Mouse (Mus musculus): ENCODE data around the gene Tbc1d2. TPM values are rescaled to one million over a fixed set of nuclear protein-coding genes. Genes with fewer than 3 reads are reported as not detected.

Gene Tbc1d2
- total and polyA plus RNA-seq, 2 experiments from 2014 or later, result 1.0 to 3.2 TPM

DNA sequence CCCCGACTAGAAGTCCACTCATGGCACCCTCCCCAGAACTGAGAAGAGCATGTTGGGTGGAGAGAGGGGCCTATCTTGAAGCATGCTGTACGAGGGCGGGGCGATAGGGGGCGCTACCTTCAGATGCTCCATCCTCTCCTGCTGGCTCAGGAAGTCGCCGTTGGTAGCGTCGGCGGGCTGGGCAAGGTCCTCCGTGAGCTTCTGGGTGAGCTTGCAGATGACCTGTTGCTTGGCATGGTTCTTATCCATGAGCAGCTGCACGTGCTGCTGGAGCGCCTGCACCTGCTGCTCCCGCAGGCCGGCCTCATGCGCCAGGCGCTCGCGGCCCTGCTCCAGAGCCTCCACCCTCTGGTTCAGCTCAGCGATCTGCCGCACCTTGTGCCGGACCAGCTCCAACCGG is 29.7 kb downstream of the Tbc1d2 start:
- 16% methylated on average over 23 of the region's 23 CpGs for WGBS
- Histone ChIP-seq H3K27ac (no peak overlapping the region), H3K27me3 (ENCODE audit: insufficient read depth, low read length) (no peaks in the 10 kb centered on the region), H3K9ac (replicated peaks; ENCODE audit: low read length) (no peak overlapping the region), H3K4me2 (ENCODE audit: low read depth, low read length) (0 out of 2 replicates have a peak overlapping the region, but pooled peaks have one; percentile 10), H3K9me3 (ENCODE audit: low read length) (no peaks in the 10 kb centered on the region), H3K4me3 (ENCODE audit: low read length) (no peak overlapping the region), H3K4me1 (ENCODE audit: insufficient read depth, low read length) (peaks cover 8% of the 10 kb centered on the region; the same call in 1 of the 2 replicates), H3K36me3 (ENCODE audit: insufficient read depth, low read length) (no peaks in the 10 kb centered on the region)
- ATAC-seq, result no peak
- peak; percentile 33 for DNase-seq (ENCODE audit: low spot score)
- TF ChIP-seq CTCF (IDR thresholded peaks at IDR 0.05; ENCODE audit: low read depth), result peak; percentile 61

DNA sequence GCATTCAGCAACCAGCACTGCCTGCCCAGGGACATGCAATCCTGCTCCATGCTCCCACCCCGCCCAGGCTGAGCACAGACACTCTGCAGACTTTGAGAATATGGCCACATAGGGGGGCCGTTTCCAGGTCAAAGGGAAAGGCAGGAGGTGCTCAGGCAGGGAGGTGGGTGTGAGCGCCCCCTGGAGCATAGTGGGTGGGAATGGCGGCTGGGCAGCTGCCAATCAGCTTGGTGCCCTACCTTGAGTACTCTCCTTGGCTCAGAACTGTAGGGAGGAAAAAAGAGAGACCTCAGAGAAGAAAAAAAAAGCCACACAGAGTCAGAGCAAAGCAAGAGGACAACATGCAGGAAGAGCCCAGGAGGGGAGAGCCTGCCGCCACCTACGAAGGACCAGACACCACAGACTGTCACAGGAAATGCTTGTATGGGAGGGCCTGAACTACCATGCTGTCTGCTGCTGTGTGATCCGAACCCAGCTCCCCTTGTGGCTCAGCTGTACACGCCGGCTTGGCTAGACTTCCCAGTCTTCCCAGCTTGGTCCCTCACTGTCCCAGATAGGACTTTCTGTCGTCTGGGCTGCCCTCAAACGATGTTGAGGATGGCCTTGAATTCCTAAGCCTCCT is 31.7 kb downstream of the Tbc1d2 start:
- Histone ChIP-seq H3K36me3 (ENCODE audit: insufficient read depth, low read length) (no peaks in the 10 kb centered on the region), H3K27me3 (ENCODE audit: insufficient read depth, low read length) (no peaks in the 10 kb centered on the region), H3K4me1 (ENCODE audit: insufficient read depth, low read length) (peaks cover 8% of the 10 kb centered on the region; the same call in 1 of the 2 replicates), H3K9ac (replicated peaks; ENCODE audit: low read length) (no peak overlapping the region), H3K4me3 (ENCODE audit: low read length) (no peak overlapping the region), H3K9me3 (ENCODE audit: low read length) (no peaks in the 10 kb centered on the region), H3K27ac (no peak overlapping the region), H3K4me2 (ENCODE audit: low read depth, low read length) (no peak overlapping the region)
- ATAC-seq, result no peak
- no peak for DNase-seq (ENCODE audit: low spot score)
- 63% methylated on average over 11 of the region's 11 CpGs for WGBS
- peak; percentile 38; the same call in 1 of the 2 replicates for TF ChIP-seq CTCF (IDR thresholded peaks at IDR 0.05; ENCODE audit: low read depth)

DNA sequence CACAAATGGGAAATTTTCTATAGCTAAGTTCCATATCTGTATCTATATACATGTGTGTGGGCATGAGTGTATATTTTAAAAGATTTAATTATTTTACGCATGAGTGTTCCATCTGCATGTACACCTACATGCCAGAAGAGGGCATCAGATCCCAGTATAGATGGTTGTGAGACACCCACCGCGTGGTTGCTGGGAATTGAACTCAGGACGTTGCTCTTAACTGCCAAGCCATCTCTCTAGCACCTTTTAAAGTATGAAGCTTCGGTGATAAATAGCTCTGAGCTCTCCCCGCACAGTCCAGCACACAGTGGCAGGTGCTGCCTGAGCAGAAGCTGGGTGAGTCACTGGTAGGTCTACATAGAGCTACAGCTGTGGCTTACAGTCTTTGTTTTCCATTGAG is 32.6 kb downstream of the Tbc1d2 start:
- peaks cover 8% of the 10 kb centered on the region; the same call in 1 of the 2 replicates for H3K4me1 ChIP-seq (ENCODE audit: insufficient read depth, low read length)
- no peak for ATAC-seq
- no peak overlapping the region for H3K4me2 ChIP-seq (ENCODE audit: low read depth, low read length)
- H3K9ac ChIP-seq (replicated peaks; ENCODE audit: low read length), result no peak overlapping the region
- DNase-seq (ENCODE audit: low spot score), result no peak
- WGBS, result 73% methylated on average over 6 of the region's 6 CpGs
- no peaks in the 10 kb centered on the region for H3K36me3 ChIP-seq (ENCODE audit: insufficient read depth, low read length)
- H3K4me3 ChIP-seq (ENCODE audit: low read length), result no peak overlapping the region
- no peaks in the 10 kb centered on the region for H3K9me3 ChIP-seq (ENCODE audit: low read length)
- TF ChIP-seq CTCF (IDR thresholded peaks at IDR 0.05; ENCODE audit: low read depth), result peak; percentile 57
- H3K27ac ChIP-seq, result no peak overlapping the region
- H3K27me3 ChIP-seq (ENCODE audit: insufficient read depth, low read length), result no peaks in the 10 kb centered on the region

DNA sequence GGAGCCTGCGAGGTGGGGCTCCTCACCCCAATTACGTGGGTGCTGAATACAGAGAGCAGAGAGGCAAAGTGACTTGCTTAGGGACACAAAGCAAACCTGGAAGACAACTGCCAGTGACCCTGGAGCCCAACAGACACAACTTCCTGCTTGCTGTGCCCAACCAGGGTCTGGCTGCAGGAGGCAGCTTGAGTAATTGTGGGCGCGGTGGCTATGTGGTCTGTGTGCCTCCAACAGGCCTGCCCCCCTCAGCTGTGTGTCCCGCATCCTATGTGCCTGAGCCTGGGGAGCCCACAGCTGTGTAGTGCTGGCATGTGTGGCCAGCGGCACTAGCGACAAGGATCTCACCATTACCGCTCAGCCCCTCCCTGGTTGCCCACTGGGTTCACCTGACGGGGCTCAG is 35.4 kb downstream of the Tbc1d2 start:
- TF ChIP-seq CTCF (IDR thresholded peaks at IDR 0.05; ENCODE audit: low read depth), result no peak
- no peak overlapping the region for H3K4me3 ChIP-seq (ENCODE audit: low read length)
- H3K36me3 ChIP-seq (ENCODE audit: insufficient read depth, low read length), result no peaks in the 10 kb centered on the region
- no peaks in the 10 kb centered on the region; the same call in 1 of the 2 replicates for H3K4me1 ChIP-seq (ENCODE audit: insufficient read depth, low read length)
- 78% methylated on average over 9 of the region's 9 CpGs for WGBS
- no peak for ATAC-seq
- no peak overlapping the region for H3K9ac ChIP-seq (replicated peaks; ENCODE audit: low read length)
- no peaks in the 10 kb centered on the region for H3K9me3 ChIP-seq (ENCODE audit: low read length)
- H3K27me3 ChIP-seq (ENCODE audit: insufficient read depth, low read length), result no peaks in the 10 kb centered on the region
- no peak overlapping the region for H3K4me2 ChIP-seq (ENCODE audit: low read depth, low read length)
- H3K27ac ChIP-seq, result no peak overlapping the region
- DNase-seq (ENCODE audit: low spot score), result no peak

DNA sequence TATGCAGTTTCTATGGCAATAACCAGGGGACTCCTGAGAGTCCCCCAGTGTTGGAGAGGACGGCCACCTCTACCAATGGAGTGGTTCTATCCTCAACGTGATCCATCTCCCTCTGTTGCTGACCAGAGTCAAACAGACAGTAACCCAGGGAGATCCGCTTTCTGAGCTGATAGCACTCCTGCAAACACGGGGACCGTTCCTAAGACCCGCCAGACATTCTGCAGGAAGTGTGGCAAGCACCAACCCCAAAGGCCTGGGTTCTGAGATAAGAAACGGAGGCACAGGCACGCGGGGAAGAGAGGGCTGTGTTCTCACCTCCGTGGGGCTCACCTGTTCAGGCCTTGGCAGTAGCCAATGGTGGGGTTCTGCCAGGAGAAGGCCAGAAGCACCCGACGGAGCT is 36.4 kb downstream of the Tbc1d2 start:
- no peak overlapping the region for H3K4me3 ChIP-seq (ENCODE audit: low read length)
- 77% methylated on average over 12 of the region's 12 CpGs for WGBS
- DNase-seq (ENCODE audit: low spot score) (no peak), ATAC-seq (no peak)
- H3K27ac ChIP-seq, result no peak overlapping the region
- no peaks in the 10 kb centered on the region for H3K36me3 ChIP-seq (ENCODE audit: insufficient read depth, low read length)
- H3K9ac ChIP-seq (replicated peaks; ENCODE audit: low read length), result no peak overlapping the region
- H3K9me3 ChIP-seq (ENCODE audit: low read length), result no peaks in the 10 kb centered on the region
- no peak for TF ChIP-seq CTCF (IDR thresholded peaks at IDR 0.05; ENCODE audit: low read depth)
- no peaks in the 10 kb centered on the region for H3K4me1 ChIP-seq (ENCODE audit: insufficient read depth, low read length)
- no peak overlapping the region for H3K4me2 ChIP-seq (ENCODE audit: low read depth, low read length)
- H3K27me3 ChIP-seq (ENCODE audit: insufficient read depth, low read length), result no peaks in the 10 kb centered on the region

DNA sequence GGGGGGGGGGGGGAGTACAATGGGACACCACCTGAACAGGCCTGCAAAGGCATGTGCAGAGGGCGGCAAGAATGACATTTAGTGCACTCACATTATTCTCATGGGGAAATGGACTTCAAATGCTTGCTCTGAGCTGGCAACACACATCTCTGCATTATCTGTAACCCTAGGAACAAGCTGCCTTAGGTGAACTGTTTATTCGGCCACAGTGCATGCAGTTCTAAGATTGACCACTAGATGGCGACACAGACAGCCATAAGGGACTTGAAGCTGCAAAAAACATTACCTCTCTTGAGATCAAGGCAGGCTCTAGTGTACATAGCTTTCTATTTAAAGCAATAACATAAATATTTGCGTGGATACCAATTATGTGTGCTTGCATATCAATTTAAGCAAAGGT is 38.8 kb downstream of the Tbc1d2 start:
- DNase-seq (ENCODE audit: low spot score) (peak; percentile 91), ATAC-seq (peak; percentile 41)
- Histone ChIP-seq H3K9me3 (ENCODE audit: low read length) (no peaks in the 10 kb centered on the region), H3K36me3 (ENCODE audit: insufficient read depth, low read length) (no peaks in the 10 kb centered on the region), H3K27ac (no peak overlapping the region), H3K27me3 (ENCODE audit: insufficient read depth, low read length) (no peaks in the 10 kb centered on the region), H3K9ac (replicated peaks; ENCODE audit: low read length) (no peak overlapping the region), H3K4me1 (ENCODE audit: insufficient read depth, low read length) (no peaks in the 10 kb centered on the region), H3K4me3 (ENCODE audit: low read length) (no peak overlapping the region), H3K4me2 (ENCODE audit: low read depth, low read length) (no peak overlapping the region)
- 5% methylated on average over 4 of the region's 4 CpGs for WGBS
- TF ChIP-seq CTCF (IDR thresholded peaks at IDR 0.05; ENCODE audit: low read depth), result peak; percentile 100

DNA sequence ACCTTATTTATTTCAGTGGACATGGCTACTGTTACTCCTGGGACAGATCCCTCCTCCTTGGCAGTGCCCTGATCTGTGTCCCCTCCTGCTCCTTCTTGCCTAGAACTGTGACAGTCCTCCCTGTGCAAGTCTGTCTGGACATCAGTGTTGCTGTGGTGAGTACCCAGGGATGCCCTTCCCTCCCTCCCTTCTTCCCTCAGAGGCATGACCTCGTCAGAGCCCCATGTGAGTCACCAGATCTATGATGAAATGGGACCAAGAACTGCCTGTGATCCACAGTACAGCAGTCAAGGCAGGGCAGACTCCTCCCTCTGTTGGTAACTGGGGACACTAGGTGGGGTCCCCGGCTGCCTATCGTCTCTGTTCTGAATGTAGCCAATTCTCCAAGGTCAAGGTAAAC is 42.4 kb downstream of the Tbc1d2 start:
- Histone ChIP-seq H3K9ac (replicated peaks; ENCODE audit: low read length) (no peak overlapping the region), H3K27me3 (ENCODE audit: insufficient read depth, low read length) (no peaks in the 10 kb centered on the region), H3K27ac (no peak overlapping the region), H3K4me3 (ENCODE audit: low read length) (no peak overlapping the region), H3K4me2 (ENCODE audit: low read depth, low read length) (no peak overlapping the region), H3K9me3 (ENCODE audit: low read length) (no peaks in the 10 kb centered on the region), H3K36me3 (ENCODE audit: insufficient read depth, low read length) (no peaks in the 10 kb centered on the region), H3K4me1 (ENCODE audit: insufficient read depth, low read length) (no peaks in the 10 kb centered on the region)
- DNase-seq (ENCODE audit: low spot score), result no peak
- 0 out of 2 replicates have a peak, but pooled peaks have one; percentile 0 for TF ChIP-seq CTCF (IDR thresholded peaks at IDR 0.05; ENCODE audit: low read depth)
- WGBS, result 81% methylated on average over 3 of the region's 3 CpGs
- no peak for ATAC-seq

Data from hindbrain, postnatal 0 days (tissue).